Mouse (Mus musculus): ENCODE data around the gene Mad1l1. TPM values are rescaled to one million over a fixed set of nuclear protein-coding genes. Genes with fewer than 3 reads are reported as not detected.

Mad1l1 gene
- polyA plus RNA-seq, 1 experiment from 2014 or later = 39.8 TPM

- Histone ChIP-seq H3K27ac (no peak overlapping the region), H3K4me2 (no peak overlapping the region), H3K4me1 (no peaks in the 10 kb centered on the region), H3K9ac (no peak overlapping the region), H3K27me3 (replicated peaks) (no peaks in the 10 kb centered on the region), H3K9me3 (no peaks in the 10 kb centered on the region), H3K4me3 (replicated peaks) (no peak overlapping the region), H3K36me3 (no peaks in the 10 kb centered on the region)
- ATAC-seq (ENCODE audit: insufficient read depth, low FRiP score, low read depth) = no peak
- WGBS = 84% methylated on average over 10 of the region's 10 CpGs
These were observed 64.7 kb downstream of the Mad1l1 start for GRCm38 (mm10) chr5:140256685-140257084.

GRCm38 (mm10) chr5:140255265-140255664 is 66.1 kb downstream of the Mad1l1 start:
- no peak overlapping the region for H3K4me3 ChIP-seq (replicated peaks)
- no peak overlapping the region for H3K9ac ChIP-seq
- no peaks in the 10 kb centered on the region for H3K36me3 ChIP-seq
- H3K4me1 ChIP-seq = no peaks in the 10 kb centered on the region
- H3K4me2 ChIP-seq = no peak overlapping the region
- H3K27me3 ChIP-seq (replicated peaks) = no peaks in the 10 kb centered on the region
- H3K9me3 ChIP-seq = no peaks in the 10 kb centered on the region
- 72% methylated on average over 5 of the region's 5 CpGs for WGBS
- no peak overlapping the region for H3K27ac ChIP-seq
- ATAC-seq (ENCODE audit: insufficient read depth, low FRiP score, low read depth) = no peak

DNA sequence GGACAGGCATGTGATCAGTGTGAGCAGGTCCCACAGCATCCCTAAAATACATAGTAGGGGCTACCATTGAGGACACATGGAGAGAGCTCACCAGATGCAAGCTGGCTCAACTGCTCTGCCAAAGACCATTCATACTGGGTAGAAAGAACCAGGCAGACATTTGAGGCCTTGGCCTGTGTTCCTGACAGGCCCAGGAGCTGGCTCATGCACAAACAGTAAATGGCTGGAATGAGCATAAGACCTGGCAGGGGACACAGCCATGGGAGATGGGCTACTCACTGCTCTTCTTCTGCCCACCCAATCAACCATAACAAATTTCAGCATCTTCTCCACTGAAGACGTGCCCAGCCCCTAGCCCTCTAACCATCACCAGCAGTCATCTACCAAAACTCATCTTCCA is 66.7 kb downstream of the Mad1l1 start:
- no peak overlapping the region for H3K27ac ChIP-seq
- 92% methylated on average over 1 of the region's 1 CpGs for WGBS
- H3K27me3 ChIP-seq (replicated peaks) = no peaks in the 10 kb centered on the region
- H3K9ac ChIP-seq = no peak overlapping the region
- H3K36me3 ChIP-seq = no peaks in the 10 kb centered on the region
- no peaks in the 10 kb centered on the region for H3K9me3 ChIP-seq
- H3K4me3 ChIP-seq (replicated peaks) = no peak overlapping the region
- no peak for ATAC-seq (ENCODE audit: insufficient read depth, low FRiP score, low read depth)
- no peaks in the 10 kb centered on the region for H3K4me1 ChIP-seq
- H3K4me2 ChIP-seq = no peak overlapping the region

DNA sequence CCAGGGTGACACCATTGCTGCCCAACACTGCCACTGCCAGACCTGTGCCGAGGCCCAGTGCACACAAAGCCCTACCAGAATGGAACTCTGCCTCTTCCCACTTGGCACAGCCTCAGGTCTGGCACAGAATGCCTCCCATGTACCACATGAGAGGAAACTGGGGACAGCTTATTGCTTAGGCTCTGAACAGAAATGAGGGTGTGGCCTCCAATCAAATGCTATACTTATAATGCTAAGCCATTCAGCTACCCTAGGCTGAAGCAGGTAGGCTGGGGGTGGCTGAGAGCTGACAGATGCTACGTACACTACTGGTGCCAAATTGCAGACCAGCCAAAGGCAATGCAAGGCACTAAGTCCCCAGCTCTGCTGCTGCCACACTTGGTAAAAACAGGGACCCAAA is 69.4 kb downstream of the Mad1l1 start:
- Histone ChIP-seq H3K9ac (no peak overlapping the region), H3K9me3 (no peaks in the 10 kb centered on the region), H3K27ac (no peak overlapping the region), H3K4me2 (no peak overlapping the region), H3K4me3 (replicated peaks) (no peak overlapping the region), H3K36me3 (no peaks in the 10 kb centered on the region), H3K4me1 (no peaks in the 10 kb centered on the region), H3K27me3 (replicated peaks) (no peaks in the 10 kb centered on the region)
- no peak for ATAC-seq (ENCODE audit: insufficient read depth, low FRiP score, low read depth)
- 96% methylated on average over 2 of the region's 2 CpGs for WGBS

DNA sequence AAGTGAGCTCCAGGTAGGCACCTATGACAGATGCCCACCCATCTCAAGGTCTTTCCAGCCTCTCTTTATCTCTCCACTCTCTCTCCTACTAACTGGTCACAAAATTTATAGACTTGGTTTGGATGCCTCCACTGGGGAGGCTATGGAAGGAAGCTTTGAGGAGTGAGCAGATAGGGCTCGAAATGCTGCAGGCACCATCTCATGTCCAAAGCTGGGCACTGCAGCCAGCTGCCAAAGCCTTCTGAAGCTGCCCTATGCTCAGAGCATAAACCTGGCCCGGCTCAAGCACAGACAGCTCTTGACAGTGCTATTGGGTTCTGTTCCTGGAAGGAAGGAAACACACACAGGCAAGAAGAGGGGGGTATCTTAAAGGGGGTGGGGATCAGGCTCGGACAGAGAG is 71.0 kb downstream of the Mad1l1 start:
- Histone ChIP-seq H3K4me2 (no peak overlapping the region), H3K36me3 (no peaks in the 10 kb centered on the region), H3K4me3 (replicated peaks) (no peak overlapping the region), H3K27ac (no peak overlapping the region), H3K9ac (no peak overlapping the region), H3K9me3 (no peaks in the 10 kb centered on the region), H3K27me3 (replicated peaks) (no peaks in the 10 kb centered on the region), H3K4me1 (no peaks in the 10 kb centered on the region)
- WGBS = 86% methylated on average over 3 of the region's 3 CpGs
- no peak for ATAC-seq (ENCODE audit: insufficient read depth, low FRiP score, low read depth)

- Histone ChIP-seq H3K4me1 (no peaks in the 10 kb centered on the region), H3K9me3 (no peaks in the 10 kb centered on the region), H3K4me3 (replicated peaks) (no peak overlapping the region), H3K9ac (no peak overlapping the region), H3K27ac (no peak overlapping the region), H3K4me2 (no peak overlapping the region), H3K36me3 (no peaks in the 10 kb centered on the region), H3K27me3 (replicated peaks) (no peaks in the 10 kb centered on the region)
- 85% methylated on average over 6 of the region's 6 CpGs for WGBS
- no peak for ATAC-seq (ENCODE audit: insufficient read depth, low FRiP score, low read depth)
These were observed 71.8 kb downstream of the Mad1l1 start for GRCm38 (mm10) chr5:140249359-140250062.

DNA sequence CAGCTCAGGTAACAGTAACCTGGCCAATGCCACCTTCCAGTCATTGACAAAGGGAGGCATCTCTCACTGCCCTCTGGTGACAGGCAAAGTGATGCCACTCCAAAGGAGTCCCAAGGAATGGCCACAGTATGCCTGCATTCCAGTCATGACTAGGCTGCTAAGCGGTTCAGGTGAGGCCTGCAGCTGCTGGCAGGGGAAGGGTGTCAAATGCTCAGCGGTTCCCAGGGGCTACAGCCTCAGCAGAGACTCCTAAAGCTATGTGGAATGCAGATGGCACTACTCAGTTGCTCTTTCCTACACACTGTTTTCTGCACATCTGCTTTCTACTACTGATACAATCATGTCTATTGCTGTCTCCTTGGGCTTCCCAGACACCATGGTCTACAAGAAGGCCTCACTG is 73.3 kb downstream of the Mad1l1 start:
- Histone ChIP-seq H3K9ac (no peak overlapping the region), H3K4me1 (no peaks in the 10 kb centered on the region), H3K27me3 (replicated peaks) (no peaks in the 10 kb centered on the region), H3K4me3 (replicated peaks) (no peak overlapping the region), H3K9me3 (no peaks in the 10 kb centered on the region), H3K4me2 (no peak overlapping the region), H3K36me3 (no peaks in the 10 kb centered on the region), H3K27ac (no peak overlapping the region)
- 84% methylated on average over 2 of the region's 2 CpGs for WGBS
- no peak for ATAC-seq (ENCODE audit: insufficient read depth, low FRiP score, low read depth)

GRCm38 (mm10) chr5:140240235-140240634 is 81.1 kb downstream of the Mad1l1 start:
- H3K4me1 ChIP-seq = no peaks in the 10 kb centered on the region
- no peak overlapping the region for H3K27ac ChIP-seq
- no peak overlapping the region for H3K4me2 ChIP-seq
- WGBS = 92% methylated on average over 3 of the region's 3 CpGs
- no peak for ATAC-seq (ENCODE audit: insufficient read depth, low FRiP score, low read depth)
- no peaks in the 10 kb centered on the region for H3K9me3 ChIP-seq
- no peaks in the 10 kb centered on the region for H3K36me3 ChIP-seq
- H3K4me3 ChIP-seq (replicated peaks) = no peak overlapping the region
- no peaks in the 10 kb centered on the region for H3K27me3 ChIP-seq (replicated peaks)
- H3K9ac ChIP-seq = no peak overlapping the region

DNA sequence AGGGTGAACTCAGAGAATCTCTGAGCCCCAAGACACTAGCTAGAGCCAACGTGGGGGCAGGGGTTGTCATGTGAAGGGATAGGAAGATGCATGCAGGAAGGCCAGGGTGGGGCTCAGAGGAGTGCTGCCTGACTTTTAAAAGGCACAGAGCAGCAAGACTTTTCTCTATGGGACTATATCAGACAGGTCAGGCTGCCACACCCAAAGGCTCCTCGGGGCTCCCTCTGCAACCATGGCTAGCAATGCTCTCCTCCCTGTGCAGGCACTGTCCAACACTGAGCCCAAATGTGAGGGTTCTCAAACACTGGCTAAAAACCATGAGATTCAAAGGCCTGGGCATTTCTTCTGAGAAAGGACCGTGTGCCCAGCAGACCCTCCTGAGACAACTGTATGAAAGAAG is 82.5 kb downstream of the Mad1l1 start:
- Histone ChIP-seq H3K4me3 (replicated peaks) (no peak overlapping the region), H3K27ac (no peak overlapping the region), H3K4me2 (no peak overlapping the region), H3K9ac (no peak overlapping the region), H3K27me3 (replicated peaks) (no peaks in the 10 kb centered on the region), H3K36me3 (no peaks in the 10 kb centered on the region), H3K4me1 (no peaks in the 10 kb centered on the region), H3K9me3 (no peaks in the 10 kb centered on the region)
- 68% methylated on average over 3 of the region's 3 CpGs for WGBS
- no peak for ATAC-seq (ENCODE audit: insufficient read depth, low FRiP score, low read depth)

DNA sequence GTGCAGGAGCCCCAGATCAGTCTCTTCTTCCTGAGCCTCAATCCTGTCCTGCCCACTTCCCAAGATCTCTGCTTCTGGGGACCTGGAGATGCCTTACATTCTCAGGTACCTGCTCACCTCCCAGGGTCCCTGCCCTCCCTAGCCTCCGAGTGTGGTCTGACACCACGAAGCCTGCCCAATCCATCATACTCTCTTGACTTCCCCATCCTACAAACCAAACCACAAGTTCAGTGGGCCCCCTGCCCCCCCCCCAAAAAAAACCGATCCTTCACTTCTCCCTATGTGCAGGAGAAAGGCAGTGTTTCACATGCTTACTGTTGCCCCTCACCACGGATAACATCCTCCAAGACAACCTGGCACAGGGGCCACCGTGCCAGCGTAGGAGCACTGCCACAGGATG is 90.5 kb downstream of the Mad1l1 start:
- H3K36me3 ChIP-seq = no peaks in the 10 kb centered on the region
- H3K4me3 ChIP-seq (replicated peaks) = no peak overlapping the region
- no peak overlapping the region for H3K9ac ChIP-seq
- no peaks in the 10 kb centered on the region for H3K9me3 ChIP-seq
- no peaks in the 10 kb centered on the region for H3K27me3 ChIP-seq (replicated peaks)
- H3K27ac ChIP-seq = no peak overlapping the region
- H3K4me2 ChIP-seq = no peak overlapping the region
- no peak for ATAC-seq (ENCODE audit: insufficient read depth, low FRiP score, low read depth)
- 77% methylated on average over 6 of the region's 6 CpGs for WGBS
- H3K4me1 ChIP-seq = no peaks in the 10 kb centered on the region

DNA sequence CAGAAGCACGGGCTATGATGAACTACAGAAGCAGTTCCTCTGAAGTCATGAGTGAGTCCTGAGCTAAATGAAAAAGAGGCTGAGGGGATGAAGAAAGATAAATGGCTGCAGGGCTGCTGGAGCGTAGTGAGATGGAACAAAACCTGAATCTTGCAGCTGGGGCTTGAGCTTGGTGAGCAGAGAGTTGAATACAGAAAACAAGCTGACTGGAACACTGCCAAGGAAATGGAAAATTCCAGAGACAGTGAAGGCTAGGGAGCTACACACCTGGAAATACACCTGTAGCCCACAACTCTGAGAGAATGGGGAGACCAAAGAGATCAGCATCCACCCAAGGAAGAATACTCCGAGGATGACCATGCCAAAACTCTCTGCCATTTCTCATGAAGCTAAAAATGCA is 93.0 kb downstream of the Mad1l1 start:
- no peaks in the 10 kb centered on the region for H3K9me3 ChIP-seq
- no peak overlapping the region for H3K27ac ChIP-seq
- H3K9ac ChIP-seq = no peak overlapping the region
- no peaks in the 10 kb centered on the region for H3K36me3 ChIP-seq
- no peaks in the 10 kb centered on the region for H3K27me3 ChIP-seq (replicated peaks)
- H3K4me2 ChIP-seq = no peak overlapping the region
- H3K4me1 ChIP-seq = no peaks in the 10 kb centered on the region
- ATAC-seq (ENCODE audit: insufficient read depth, low FRiP score, low read depth) = no peak
- H3K4me3 ChIP-seq (replicated peaks) = no peak overlapping the region
- 82% methylated on average over 3 of the region's 3 CpGs for WGBS

GRCm38 (mm10) chr5:140226871-140227270 is 94.5 kb downstream of the Mad1l1 start:
- Histone ChIP-seq H3K4me1 (no peaks in the 10 kb centered on the region), H3K27me3 (replicated peaks) (no peaks in the 10 kb centered on the region), H3K9ac (no peak overlapping the region), H3K4me3 (replicated peaks) (no peak overlapping the region), H3K27ac (no peak overlapping the region), H3K4me2 (no peak overlapping the region), H3K36me3 (no peaks in the 10 kb centered on the region), H3K9me3 (no peaks in the 10 kb centered on the region)
- 79% methylated on average over 3 of the region's 3 CpGs for WGBS
- no peak for ATAC-seq (ENCODE audit: insufficient read depth, low FRiP score, low read depth)

DNA sequence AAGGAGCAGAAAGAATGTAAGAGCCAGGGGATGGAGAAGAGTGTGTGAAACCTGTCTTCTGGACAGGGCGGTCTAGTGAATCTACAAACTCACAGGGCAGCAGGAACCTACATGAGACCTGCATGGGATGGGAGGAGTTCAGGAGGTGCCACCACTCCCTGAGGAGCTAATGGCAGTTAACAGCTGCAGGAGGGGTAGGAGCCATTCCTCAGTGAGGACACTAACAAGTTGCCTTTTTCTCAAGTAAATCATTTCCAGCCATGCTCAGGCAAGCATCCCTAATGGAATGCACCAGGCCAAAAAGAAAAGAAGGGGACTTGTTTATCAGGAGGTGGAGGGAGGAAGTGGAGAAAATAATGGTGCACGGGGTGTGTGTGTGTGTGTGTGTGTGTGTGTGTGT is 95.5 kb downstream of the Mad1l1 start:
- Histone ChIP-seq H3K27ac (no peak overlapping the region), H3K4me1 (no peaks in the 10 kb centered on the region), H3K9me3 (no peaks in the 10 kb centered on the region), H3K4me2 (no peak overlapping the region), H3K36me3 (no peaks in the 10 kb centered on the region), H3K9ac (no peak overlapping the region), H3K27me3 (replicated peaks) (no peaks in the 10 kb centered on the region), H3K4me3 (replicated peaks) (no peak overlapping the region)
- WGBS = 77% methylated on average over 2 of the region's 2 CpGs
- no peak for ATAC-seq (ENCODE audit: insufficient read depth, low FRiP score, low read depth)
